Mouse (Mus musculus): Measurements from ENCODE around the gene Cntfr.

Cntfr gene

DNA sequence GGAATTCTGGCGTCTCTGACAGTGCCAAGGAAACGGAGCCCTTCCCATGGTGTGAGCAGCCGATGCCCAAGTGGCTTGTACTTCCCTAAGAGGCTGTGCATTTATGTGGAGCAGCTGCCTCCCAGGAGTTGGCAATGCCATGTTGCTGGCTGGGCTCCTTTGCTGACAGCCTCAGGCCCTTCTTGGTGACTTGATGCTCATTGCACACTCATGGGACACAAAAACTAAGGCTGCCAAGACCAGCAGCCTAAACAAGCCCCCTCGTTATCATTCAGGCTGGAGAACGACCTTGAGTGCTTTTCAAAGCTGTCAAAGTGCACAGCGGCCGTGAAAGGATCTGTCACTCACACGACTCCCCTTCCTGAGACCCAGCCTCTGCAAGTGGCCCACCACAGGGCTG is 84.7 kb downstream of the Cntfr start:
- DNase-seq (ENCODE audit: low read depth) = no peak

DNA sequence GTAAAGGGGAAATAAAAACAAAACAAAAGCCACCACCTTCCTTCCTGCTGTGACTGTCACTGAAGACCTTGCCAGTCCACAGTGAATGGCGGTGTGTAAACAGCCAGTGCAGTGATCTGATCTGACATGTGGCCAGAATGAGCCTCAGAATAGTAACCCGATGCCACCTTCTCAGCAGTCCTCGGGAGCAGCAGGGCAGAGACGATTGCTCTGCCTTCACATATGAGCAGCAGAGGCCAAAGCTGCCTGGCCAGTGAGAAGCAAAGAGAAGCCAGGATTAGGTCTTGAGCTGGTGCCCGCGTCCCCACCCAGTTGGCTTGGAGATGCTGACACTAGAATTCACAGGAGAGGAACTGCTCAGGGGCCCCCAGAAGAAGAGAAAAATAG is 86.3 kb downstream of the Cntfr start:
- DNase-seq (ENCODE audit: low read depth) = no peak

DNA sequence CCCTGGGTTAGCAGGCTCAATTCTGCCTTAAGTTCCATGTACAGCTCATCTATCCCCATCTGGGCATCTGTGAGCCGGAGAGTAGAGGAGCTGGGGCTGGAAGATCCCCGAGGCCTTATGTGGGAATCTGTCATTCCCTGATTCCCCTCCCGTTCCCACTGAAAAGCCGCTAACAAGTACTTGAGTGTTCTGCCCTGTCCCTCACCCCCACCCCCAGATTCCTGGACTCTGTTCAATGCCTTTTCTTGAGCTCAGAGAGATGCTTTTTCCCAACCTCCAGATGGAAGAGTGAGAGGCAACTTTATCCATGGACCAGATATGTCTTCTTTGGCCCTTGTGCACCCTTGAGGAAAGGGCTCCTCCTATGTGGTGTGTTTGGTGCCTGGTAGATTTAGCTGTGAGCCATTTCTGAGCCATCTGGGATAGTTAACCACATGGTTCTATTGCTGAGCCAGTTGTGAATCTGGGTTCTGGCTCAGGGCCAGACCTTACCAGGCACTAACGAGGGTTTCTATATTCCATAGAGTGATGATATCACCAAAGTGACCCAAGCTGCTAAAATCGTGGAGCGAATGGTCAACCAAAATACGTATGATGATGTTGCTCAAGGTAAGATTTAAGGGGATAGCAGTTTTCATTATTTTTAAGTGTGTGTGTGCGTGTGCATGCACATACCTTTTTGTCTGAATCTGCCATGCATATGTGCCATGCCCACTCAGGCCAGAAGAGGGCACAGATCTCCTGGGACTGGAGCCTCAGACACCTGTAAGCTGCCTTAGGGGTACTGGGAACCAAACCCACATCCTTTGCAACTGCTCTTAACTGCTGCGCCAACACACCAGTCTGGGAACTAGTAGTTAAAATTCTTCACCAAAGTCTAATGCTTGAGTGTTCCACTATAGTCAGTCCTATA is 87.0 kb downstream of the Cntfr start:
- DNase-seq (ENCODE audit: low read depth) = no peak
